Mouse (Mus musculus) midbrain, embryonic 15.5 days (tissue): ENCODE data around the gene Lrg1. TPM values are rescaled to one million over a fixed set of nuclear protein-coding genes. Genes with fewer than 3 reads are reported as not detected.
A peak's percentile ranks its signal among the peaks of the same experiment; 100 is the strongest.
"Not testable (repeated sequence)": the region's sequence is repeated elsewhere in the genome, so short reads cannot be mapped to it uniquely, and the experiment has no call there.

ENCODE experiments used
- ATAC-seq: fragments of 200-750 bp; cut with Nextera tagmentation; replicated peaks from 2 replicates; pipeline ENCODE4 v1.8.0; 2017; ENCODE audit warnings: moderate TSS enrichment
- H3K27ac ChIP-seq: fragments of 300-500 bp; sonication (generic); 2 replicates; pipeline ENCODE4 v1.5.1; 2015; ENCODE audit warnings: mild to moderate bottlenecking, inconsistent platforms
- H3K27me3 ChIP-seq: fragments of 300-500 bp; sonication (generic); replicated peaks from 2 replicates; pipeline ENCODE4 v1.6.1; 2015; ENCODE audit warnings: inconsistent platforms
- H3K36me3 ChIP-seq: fragments of 300-500 bp; sonication (generic); replicated peaks from 2 replicates; pipeline ENCODE4 v1.6.1; 2015; ENCODE audit warnings: inconsistent platforms
- H3K4me1 ChIP-seq: fragments of 300-500 bp; sonication (generic); 2 replicates; pipeline ENCODE4 v1.6.1; 2015; ENCODE audit warnings: inconsistent platforms
- H3K4me2 ChIP-seq: fragments of 300-500 bp; sonication (generic); 2 replicates; pipeline ENCODE4 v1.6.1; 2015; ENCODE audit warnings: inconsistent platforms, mild to moderate bottlenecking, moderate library complexity
- H3K4me3 ChIP-seq: fragments of 300-500 bp; sonication (generic); 2 replicates; pipeline ENCODE4 v1.5.1; 2015; ENCODE audit warnings: mild to moderate bottlenecking, inconsistent platforms
- H3K9ac ChIP-seq: fragments of 300-500 bp; sonication (generic); 2 replicates; pipeline ENCODE4 v1.6.1; 2015; ENCODE audit warnings: mild to moderate bottlenecking, inconsistent platforms
- H3K9me3 ChIP-seq: fragments of 300-500 bp; sonication (generic); 2 replicates; pipeline ENCODE4 v1.6.1; 2016; ENCODE audit warnings: inconsistent platforms
- WGBS: fragments of 180-500 bp; shearing (Covaris S2); methylation state at CpG from one replicate; pipeline ENCODE4 v1.1.7; 2015; ENCODE audit warnings: mixed read lengths; 5-methylcytosine and 5-hydroxymethylcytosine counted together
- polyA plus RNA-seq: library from polyadenylated mRNA; unstranded; fragments of >200 nt; fragmentation: Nextera tagmentation; extraction: Ambion mirVana; gene quantifications from 2 replicates; pipeline ENCODE4 v1.2.1, GENCODE M21; 2015

The Lrg1 gene
- polyA plus RNA-seq, 1 experiment from 2014 or later = 0.12 TPM

- H3K36me3 ChIP-seq = peaks cover 29% of the 10 kb centered on the region
- not testable (repeated sequence) for H3K9ac ChIP-seq, H3K27me3 ChIP-seq, ATAC-seq, H3K4me3 ChIP-seq, H3K9me3 ChIP-seq, H3K27ac ChIP-seq, H3K4me1 ChIP-seq, H3K4me2 ChIP-seq
- WGBS = 98% methylated on average over 2 of the region's 5 CpGs
Observed at GRCm38 (mm10) chr17:56104821-56105220, 17.0 kb downstream of the Lrg1 start.

- Histone ChIP-seq H3K27ac (no peak overlapping the region), H3K4me1 (no peaks in the 10 kb centered on the region), H3K4me2 (no peak overlapping the region), H3K27me3 (no peaks in the 10 kb centered on the region), H3K36me3 (peaks cover 31% of the 10 kb centered on the region), H3K9ac (no peak overlapping the region), H3K9me3 (no peaks in the 10 kb centered on the region), H3K4me3 (no peak overlapping the region)
- ATAC-seq = no peak
- 95% methylated on average over 8 of the region's 8 CpGs for WGBS
Observed at GRCm38 (mm10) chr17:56103465-56104285, 18.1 kb downstream of the Lrg1 start.

GRCm38 (mm10) chr17:56102927-56103326, 18.9 kb downstream of the Lrg1 start:
- no peak overlapping the region for H3K9ac ChIP-seq
- H3K27me3 ChIP-seq = no peaks in the 10 kb centered on the region
- no peak overlapping the region for H3K27ac ChIP-seq
- WGBS = 97% methylated on average over 9 of the region's 9 CpGs
- no peak overlapping the region for H3K4me3 ChIP-seq
- H3K36me3 ChIP-seq = peaks cover 39% of the 10 kb centered on the region
- H3K4me1 ChIP-seq = no peaks in the 10 kb centered on the region
- no peak for ATAC-seq
- H3K4me2 ChIP-seq = no peak overlapping the region
- H3K9me3 ChIP-seq = no peaks in the 10 kb centered on the region

- Histone ChIP-seq H3K36me3 (peaks cover 46% of the 10 kb centered on the region), H3K27ac (no peak overlapping the region), H3K9me3 (no peaks in the 10 kb centered on the region), H3K4me1 (no peaks in the 10 kb centered on the region), H3K4me2 (no peak overlapping the region), H3K27me3 (no peaks in the 10 kb centered on the region), H3K4me3 (no peak overlapping the region), H3K9ac (no peak overlapping the region)
- 96% methylated on average over 5 of the region's 5 CpGs for WGBS
- no peak for ATAC-seq
Observed at GRCm38 (mm10) chr17:56102158-56102557, 19.6 kb downstream of the Lrg1 start.

- no peak for ATAC-seq
- Histone ChIP-seq H3K4me2 (no peak overlapping the region), H3K4me3 (no peak overlapping the region), H3K9ac (no peak overlapping the region), H3K4me1 (no peaks in the 10 kb centered on the region), H3K27ac (no peak overlapping the region), H3K9me3 (no peaks in the 10 kb centered on the region), H3K36me3 (peaks cover 58% of the 10 kb centered on the region), H3K27me3 (no peaks in the 10 kb centered on the region)
- WGBS = 90% methylated on average over 3 of the region's 3 CpGs
Observed at GRCm38 (mm10) chr17:56100811-56101210, 21.0 kb downstream of the Lrg1 start.

GRCm38 (mm10) chr17:56098711-56099572, 22.9 kb downstream of the Lrg1 start:
- ATAC-seq = no peak
- H3K9ac ChIP-seq = no peak overlapping the region
- H3K4me2 ChIP-seq = no peak overlapping the region
- H3K9me3 ChIP-seq = no peaks in the 10 kb centered on the region
- peaks cover 62% of the 10 kb centered on the region for H3K36me3 ChIP-seq
- H3K27me3 ChIP-seq = no peaks in the 10 kb centered on the region
- H3K4me1 ChIP-seq = no peaks in the 10 kb centered on the region
- WGBS = 95% methylated on average over 15 of the region's 15 CpGs
- no peak overlapping the region for H3K27ac ChIP-seq
- no peak overlapping the region for H3K4me3 ChIP-seq

GRCm38 (mm10) chr17:56098180-56098579, 23.6 kb downstream of the Lrg1 start:
- H3K27me3 ChIP-seq = no peaks in the 10 kb centered on the region
- WGBS = 94% methylated on average over 8 of the region's 8 CpGs
- no peaks in the 10 kb centered on the region for H3K4me1 ChIP-seq
- no peak overlapping the region for H3K9ac ChIP-seq
- H3K4me3 ChIP-seq = no peak overlapping the region
- no peak for ATAC-seq
- no peak overlapping the region for H3K27ac ChIP-seq
- no peak overlapping the region for H3K4me2 ChIP-seq
- H3K9me3 ChIP-seq = no peaks in the 10 kb centered on the region
- H3K36me3 ChIP-seq = peaks cover 66% of the 10 kb centered on the region

GRCm38 (mm10) chr17:56096883-56097282, 24.9 kb downstream of the Lrg1 start:
- no peak overlapping the region for H3K9ac ChIP-seq
- no peaks in the 10 kb centered on the region for H3K27me3 ChIP-seq
- peaks cover 58% of the 10 kb centered on the region for H3K36me3 ChIP-seq
- no peak overlapping the region for H3K4me2 ChIP-seq
- H3K4me1 ChIP-seq = no peaks in the 10 kb centered on the region
- no peak for ATAC-seq
- WGBS = 93% methylated on average over 12 of the region's 12 CpGs
- no peak overlapping the region for H3K27ac ChIP-seq
- no peaks in the 10 kb centered on the region for H3K9me3 ChIP-seq
- no peak overlapping the region for H3K4me3 ChIP-seq

- WGBS = 89% methylated on average over 1 of the region's 1 CpGs
- no peak for ATAC-seq
Observed at GRCm38 (mm10) chr17:56092794-56093193, 29.0 kb downstream of the Lrg1 start.

GRCm38 (mm10) chr17:56092312-56092711, 29.5 kb downstream of the Lrg1 start:
- Histone ChIP-seq H3K36me3 (peaks cover 31% of the 10 kb centered on the region), H3K9me3 (no peaks in the 10 kb centered on the region), H3K9ac (no peak overlapping the region), H3K4me3 (no peak overlapping the region), H3K4me1 (no peaks in the 10 kb centered on the region), H3K27ac (no peak overlapping the region), H3K4me2 (no peak overlapping the region), H3K27me3 (no peaks in the 10 kb centered on the region)
- 83% methylated on average over 1 of the region's 1 CpGs for WGBS
- ATAC-seq = no peak

More at GRCm38 (mm10) chr17:56092794-56093193, 29.0 kb downstream of the Lrg1 start:
- Histone ChIP-seq H3K4me2 (no peak overlapping the region), H3K36me3 (peaks cover 35% of the 10 kb centered on the region), H3K4me1 (no peaks in the 10 kb centered on the region), H3K27me3 (no peaks in the 10 kb centered on the region), H3K27ac (no peak overlapping the region), H3K9ac (no peak overlapping the region), H3K9me3 (no peaks in the 10 kb centered on the region), H3K4me3 (no peak overlapping the region)

- no peaks in the 10 kb centered on the region for H3K27me3 ChIP-seq
- H3K4me2 ChIP-seq = peak overlapping the region; percentile 99
- H3K4me1 ChIP-seq = peaks cover 39% of the 10 kb centered on the region
- peak overlapping the region; percentile 94 for H3K9ac ChIP-seq
- no peaks in the 10 kb centered on the region; the same call in 1 of the 2 replicates for H3K36me3 ChIP-seq
- peak overlapping the region; percentile 65 for H3K27ac ChIP-seq
- peak overlapping the region; percentile 99 for H3K4me3 ChIP-seq
- WGBS = 7% methylated on average over 8 of the region's 8 CpGs
- H3K9me3 ChIP-seq = no peaks in the 10 kb centered on the region
- peak; percentile 43 for ATAC-seq
Observed at GRCm38 (mm10) chr17:56080781-56081585, 40.8 kb downstream of the Lrg1 start.

- H3K36me3 ChIP-seq = no peaks in the 10 kb centered on the region; the same call in 1 of the 2 replicates
- no peaks in the 10 kb centered on the region for H3K9me3 ChIP-seq
- WGBS = 3% methylated on average over 11 of the region's 11 CpGs
- peak overlapping the region; percentile 80 for H3K27ac ChIP-seq
- H3K4me3 ChIP-seq = peak overlapping the region; percentile 99
- no peaks in the 10 kb centered on the region for H3K27me3 ChIP-seq
- no peak for ATAC-seq
- H3K4me1 ChIP-seq = peaks cover 47% of the 10 kb centered on the region
- H3K4me2 ChIP-seq = peak overlapping the region; percentile 99
- H3K9ac ChIP-seq = peak overlapping the region; percentile 94
Observed at GRCm38 (mm10) chr17:56079921-56080320, 41.9 kb downstream of the Lrg1 start.
